Mouse (Mus musculus) embryo, embryonic 10 days (tissue): ENCODE data around the gene 0610010K14Rik.

ENCODE experiments used
- DNase-seq: peaks from one replicate; pipeline ENCODE4 v3.0.0-alpha.2; 2015; ENCODE audit warnings: low spot score

Gene 0610010K14Rik

GRCm38 (mm10) chr11:70234497-70234896 is 3.2 kb downstream of the 0610010K14Rik start:
- DNase-seq, result no peak

GRCm38 (mm10) chr11:70234037-70234436 is 3.7 kb downstream of the 0610010K14Rik start:
- no peak for DNase-seq

GRCm38 (mm10) chr11:70233016-70233415 is 4.7 kb downstream of the 0610010K14Rik start:
- no peak for DNase-seq

DNA sequence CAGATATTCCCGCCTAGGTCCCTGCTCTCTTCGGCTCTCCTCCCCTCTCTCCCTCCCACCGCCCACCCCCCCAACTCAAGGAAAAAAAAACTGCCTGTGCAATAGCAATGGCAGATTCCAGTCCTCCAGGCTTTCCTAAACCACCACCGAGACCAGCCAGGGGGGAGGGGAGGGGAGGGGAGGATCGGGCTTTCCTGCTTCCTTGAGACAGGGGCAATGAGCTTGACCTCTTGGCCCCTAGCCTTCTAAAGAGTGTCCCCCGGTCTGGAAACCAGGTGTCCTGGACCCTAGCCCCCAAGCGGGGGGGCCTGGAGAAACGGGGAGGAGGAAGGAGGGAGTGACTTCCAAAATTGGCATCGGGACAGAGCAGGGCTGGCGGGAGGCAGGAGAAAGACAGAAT is 5.2 kb downstream of the 0610010K14Rik start:
- DNase-seq, result peak; percentile 63

DNA sequence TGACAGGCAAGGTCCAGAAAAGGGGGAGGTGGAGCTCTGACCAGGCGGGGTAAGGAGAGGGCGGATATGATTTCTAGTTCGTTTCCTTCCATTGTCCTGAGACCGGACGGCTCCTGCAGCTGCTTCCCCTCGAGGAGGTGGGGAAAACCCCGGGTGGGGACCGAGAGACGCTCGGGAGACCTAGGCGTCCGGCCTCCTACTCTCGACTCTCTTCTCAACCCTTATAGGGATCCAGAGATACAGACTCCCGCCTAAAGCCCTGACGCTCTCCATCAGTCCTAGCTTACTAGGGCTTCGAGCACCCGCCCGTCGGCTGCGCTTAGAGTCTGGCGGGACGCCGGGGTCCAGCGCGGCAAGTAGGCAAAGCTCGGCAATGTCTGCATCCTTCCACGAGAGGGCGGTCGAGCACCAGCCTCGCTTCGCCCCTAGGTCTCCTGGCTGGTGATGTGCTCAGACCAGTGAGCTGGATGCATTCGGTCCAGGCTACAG is 7.4 kb downstream of the 0610010K14Rik start:
- peak; percentile 96 for DNase-seq

- DNase-seq, result no peak
These were observed 8.3 kb downstream of the 0610010K14Rik start, which contains the start of gene Bcl6b for GRCm38 (mm10) chr11:70229260-70230010. Gene Bcl6b, minus strand, starts transcription at chr11:70229798.

DNA sequence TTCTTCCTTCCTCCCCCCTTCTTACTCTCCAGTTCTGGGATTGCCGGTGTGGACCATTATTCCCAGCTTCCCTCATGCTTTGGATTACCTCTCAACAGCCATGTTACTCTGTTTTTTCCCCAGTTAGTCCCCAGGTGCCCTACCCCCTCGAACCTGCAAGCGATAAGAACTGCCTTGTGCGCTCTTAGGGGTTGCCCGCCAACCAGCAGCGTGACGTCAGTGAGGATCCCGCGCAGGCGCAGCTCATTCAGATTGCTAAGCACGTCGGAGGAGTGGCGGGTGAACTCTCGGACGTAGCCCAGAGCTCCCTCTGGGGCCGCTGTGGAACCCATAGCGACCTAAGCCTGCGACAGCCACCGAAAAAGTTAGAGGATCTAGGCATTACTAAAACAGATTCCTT is 8.9 kb downstream of the 0610010K14Rik start:
- DNase-seq, result peak; percentile 91

DNA sequence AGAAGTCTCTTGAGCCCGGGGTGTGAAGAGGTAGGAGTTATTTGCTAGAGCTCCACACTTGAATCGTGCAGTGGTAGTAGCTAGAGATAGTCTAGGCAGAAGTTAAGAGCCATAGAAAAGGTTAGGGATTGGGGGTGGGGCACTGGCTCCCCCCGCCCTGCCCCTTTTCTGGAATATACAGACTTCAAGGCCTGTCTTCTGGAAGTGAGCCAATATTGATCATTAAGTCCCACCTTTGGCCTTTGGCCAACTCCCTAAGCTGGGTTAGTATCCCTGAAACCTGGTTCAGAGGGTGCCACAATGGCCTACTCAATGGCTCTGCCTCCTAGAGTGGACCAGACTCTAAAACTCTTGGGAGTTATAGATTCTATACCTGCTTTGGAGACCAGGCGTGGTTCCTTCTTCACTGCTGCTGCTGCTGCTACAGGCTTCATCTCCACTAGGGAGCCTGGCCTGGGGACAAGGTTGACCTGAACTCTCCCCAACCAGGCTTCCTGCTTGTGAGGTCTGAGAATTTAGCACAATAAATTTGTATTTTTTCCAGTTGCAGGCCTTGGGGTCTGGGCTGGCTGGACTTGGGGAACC is 10.0 kb downstream of the 0610010K14Rik start:
- DNase-seq, result no peak

DNA sequence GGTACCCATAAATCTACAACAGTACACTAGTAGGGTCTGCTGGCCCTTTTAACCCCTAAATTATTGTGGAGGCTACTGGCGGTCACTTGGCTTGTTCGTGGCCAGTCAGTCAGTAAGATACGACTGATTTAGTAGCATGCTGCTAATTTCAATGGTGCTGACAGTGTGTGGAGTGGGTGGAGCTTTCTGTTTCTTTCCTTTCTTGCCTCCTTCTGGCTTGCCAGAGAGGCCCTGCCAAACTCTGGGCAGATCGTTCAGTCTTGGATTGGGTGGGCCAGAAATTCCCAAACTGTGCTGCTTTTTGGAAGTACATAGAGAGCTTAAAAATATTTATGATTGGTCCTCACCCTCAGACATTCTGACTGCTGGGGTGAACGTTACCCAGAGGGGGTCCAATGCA is 10.6 kb downstream of the 0610010K14Rik start:
- DNase-seq, result no peak

DNA sequence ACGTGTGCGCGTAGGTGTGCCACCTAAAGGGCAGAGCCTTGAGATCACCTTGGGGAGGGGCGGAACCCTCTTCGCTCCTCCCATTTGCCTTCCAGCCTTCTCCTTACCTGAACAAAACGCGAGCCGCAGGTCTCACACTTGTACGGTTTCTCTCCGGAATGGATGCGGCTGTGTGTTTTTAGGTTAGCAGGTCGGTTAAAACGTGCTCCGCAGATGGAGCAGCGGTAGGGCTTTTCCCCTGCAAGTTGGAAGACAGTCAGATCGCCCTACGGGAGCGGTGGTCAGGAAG is 11.2 kb downstream of the 0610010K14Rik start:
- DNase-seq, result no peak

GRCm38 (mm10) chr11:70225798-70226601 is 11.7 kb downstream of the 0610010K14Rik start:
- DNase-seq, result peak; percentile 33

DNA sequence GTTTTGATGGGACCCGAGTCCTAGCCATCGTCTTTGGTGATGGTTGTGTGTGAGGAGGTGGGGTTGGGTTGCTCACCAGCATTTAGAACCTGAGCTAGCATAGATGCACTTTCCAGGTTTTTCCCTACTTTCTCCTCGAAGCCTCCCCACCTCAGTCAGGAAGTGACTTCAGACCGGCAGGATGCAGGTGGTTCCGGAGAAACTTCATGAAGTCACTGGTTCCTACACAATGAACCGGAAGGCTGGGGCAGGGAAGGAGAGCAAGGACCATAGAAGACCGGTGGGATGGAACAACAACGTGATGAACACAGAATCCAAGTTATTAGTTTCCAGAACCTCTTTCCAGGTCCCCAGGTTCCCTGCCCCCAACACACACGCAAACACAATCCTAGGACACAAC is 14.0 kb downstream of the 0610010K14Rik start:
- no peak for DNase-seq

GRCm38 (mm10) chr11:70221603-70222500 is 15.9 kb downstream of the 0610010K14Rik start:
- no peak for DNase-seq

GRCm38 (mm10) chr11:70220731-70221602 is 16.7 kb downstream of the 0610010K14Rik start, which contains the start of gene Slc16a13:
Gene Slc16a13, minus strand, starts transcription at chr11:70221064.
- peak; percentile 97 for DNase-seq

DNA sequence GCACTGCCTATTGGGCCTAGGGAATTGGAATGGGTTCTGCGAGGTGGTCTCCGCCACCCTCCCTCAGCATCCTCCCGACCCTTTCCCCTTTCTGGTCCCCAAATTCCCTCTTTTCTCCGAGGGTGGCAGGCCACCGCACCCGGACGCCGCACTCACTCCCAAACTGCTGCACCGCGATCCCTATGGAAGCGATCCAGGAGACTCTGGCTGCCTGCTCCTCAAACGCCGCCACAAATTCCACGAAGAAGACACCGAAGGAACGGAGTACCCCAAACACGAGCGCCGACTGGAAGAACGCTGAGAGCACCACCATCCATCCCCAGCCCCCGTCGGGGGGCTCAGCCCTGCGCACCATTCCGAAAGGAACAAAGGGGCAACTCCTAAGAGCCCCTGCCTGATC is 17.4 kb downstream of the 0610010K14Rik start:
- DNase-seq, result no peak

DNA sequence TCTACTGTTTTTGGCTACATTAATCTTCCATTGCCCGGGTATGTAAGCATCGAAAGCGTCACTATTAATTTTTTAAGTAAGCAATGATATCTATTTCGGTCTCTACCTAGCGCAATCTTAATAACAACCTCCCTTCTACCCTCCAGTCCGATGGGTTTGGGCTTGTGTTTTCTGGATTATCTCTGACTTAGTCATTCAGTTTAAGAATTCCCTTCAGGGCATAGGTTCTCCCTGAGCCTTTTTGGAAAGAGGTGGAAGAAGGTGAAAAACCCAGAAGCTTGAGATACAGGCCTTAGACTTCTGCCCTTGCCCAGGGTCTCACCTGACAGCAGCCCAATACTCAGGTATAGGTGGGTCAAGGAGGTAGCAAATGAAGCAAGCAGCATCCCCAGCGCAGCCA is 17.8 kb downstream of the 0610010K14Rik start:
- DNase-seq, result no peak

- DNase-seq, result no peak
These were observed 18.8 kb downstream of the 0610010K14Rik start for GRCm38 (mm10) chr11:70218741-70219470.

DNA sequence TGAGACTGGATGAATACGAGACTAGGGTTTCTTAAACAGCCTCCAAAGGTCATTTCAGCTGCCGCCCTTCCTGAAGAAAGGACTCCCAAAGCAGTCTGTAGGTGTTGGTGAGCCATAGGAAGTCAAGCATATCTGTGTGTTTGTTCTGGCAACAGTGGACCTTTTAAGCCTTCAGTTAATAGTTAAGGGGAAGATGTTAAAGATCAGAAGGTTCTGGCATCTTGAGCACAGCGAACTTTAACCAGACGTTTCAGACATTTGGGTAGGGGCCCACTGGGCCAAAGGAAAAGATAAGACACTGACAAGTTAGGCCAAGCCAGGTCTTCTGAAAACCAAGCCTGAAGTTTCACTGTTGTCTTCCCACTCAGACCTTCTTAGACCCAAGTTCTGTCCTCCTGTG is 19.7 kb downstream of the 0610010K14Rik start:
- no peak for DNase-seq

GRCm38 (mm10) chr11:70216103-70216502 is 21.6 kb downstream of the 0610010K14Rik start:
- no peak for DNase-seq

- DNase-seq, result no peak
These were observed 22.4 kb downstream of the 0610010K14Rik start for GRCm38 (mm10) chr11:70215301-70215700.
